Mouse (Mus musculus) spleen, adult 2 months (tissue): Measurements from ENCODE around the gene Pigt. TPM values are rescaled to one million over a fixed set of nuclear protein-coding genes. Genes with fewer than 3 reads are reported as not detected.

ENCODE experiments used
- DNase-seq, 2 experiments: peaks; one replicate each; pipeline versions ENCODE4 v3.0.0 to v3.0.0-alpha.2; 2012 to 2021; ENCODE audit warnings: low spot score in 2 of 2, low read depth in 1 of 2
- H3K27ac ChIP-seq: fragments of 200-500 bp; 2 replicates; pipeline ENCODE4 v1.5.1; 2012; ENCODE audit warnings: low read length, inconsistent platforms; ENCODE audit not compliant: insufficient read depth
- H3K27me3 ChIP-seq: fragments of 200-500 bp; 2 replicates; pipeline ENCODE4 v1.6.1; 2012; ENCODE audit warnings: mild to moderate bottlenecking, moderate library complexity, low read length, inconsistent platforms; ENCODE audit not compliant: control insufficient read depth, insufficient read depth
- H3K36me3 ChIP-seq: fragments of 200-500 bp; 2 replicates; pipeline ENCODE4 v1.6.1; 2012; ENCODE audit warnings: mild to moderate bottlenecking, low read length, inconsistent platforms; ENCODE audit not compliant: control insufficient read depth, insufficient read depth
- H3K4me1 ChIP-seq: fragments of 200-500 bp; 2 replicates; pipeline ENCODE4 v1.6.1; 2011; ENCODE audit warnings: inconsistent platforms; ENCODE audit not compliant: control insufficient read depth, insufficient read depth, insufficient read length
- H3K4me3 ChIP-seq: fragments of 200-500 bp; 2 replicates; pipeline ENCODE4 v1.5.1; 2011; ENCODE audit warnings: mild to moderate bottlenecking, inconsistent platforms; ENCODE audit not compliant: insufficient read depth, insufficient read length; ENCODE audit errors: extremely low read depth
- CTCF ChIP-seq: fragments of 200-500 bp; IDR thresholded peaks from 2 replicates; pipeline ENCODE4 v1.5.1; 2011; ENCODE audit warnings: mild to moderate bottlenecking, inconsistent platforms; ENCODE audit not compliant: insufficient read depth, insufficient read length, insufficient replicate concordance; ENCODE audit errors: extremely low read depth
- POLR2A ChIP-seq: fragments of 200-500 bp; IDR thresholded peaks from 2 replicates; pipeline ENCODE4 v1.6.1; 2011; ENCODE audit warnings: low read depth, low read length, inconsistent platforms
- WGBS: fragments of 180-500 bp; shearing (Covaris S2); methylation state at CpG from one replicate; pipeline ENCODE4 v1.1.7; 2018; 5-methylcytosine and 5-hydroxymethylcytosine counted together
- polyA plus RNA-seq: library from polyadenylated mRNA; depleted of rRNA; stranded (reverse); fragments of >200 nt; gene quantifications from 2 replicates; pipeline ENCODE4 v1.2.3, GENCODE M21; 2012

Gene Pigt
- polyA plus RNA-seq, 1 experiment = 85.0 TPM

DNA sequence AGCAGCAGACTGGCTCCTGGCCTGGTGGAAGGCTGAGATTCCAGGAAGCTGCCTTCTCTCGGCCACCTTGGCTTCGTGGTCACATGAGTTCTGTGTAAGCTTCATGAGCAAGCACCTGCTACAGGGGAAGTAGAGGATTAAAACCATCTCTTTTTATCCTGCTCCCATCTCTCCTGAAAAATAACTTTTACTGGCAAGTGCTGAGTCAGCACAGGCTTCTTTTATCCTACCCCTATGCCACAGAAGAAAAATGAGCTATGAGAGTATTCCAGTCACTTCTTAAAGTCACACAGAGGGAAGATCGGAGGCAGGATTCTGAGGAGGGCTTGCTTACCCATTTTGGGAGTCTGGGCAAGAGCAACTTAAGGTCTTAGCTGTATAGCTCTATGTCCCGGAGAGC, 39.7 kb downstream of the Pigt start:
- H3K4me3 ChIP-seq = no peak overlapping the region
- no peak overlapping the region for H3K27ac ChIP-seq
- no peaks in the 10 kb centered on the region for H3K36me3 ChIP-seq
- no peaks in the 10 kb centered on the region for H3K4me1 ChIP-seq
- WGBS = 56% methylated on average over 4 of the region's 4 CpGs
- TF ChIP-seq CTCF = no peak
- TF ChIP-seq POLR2A = no peak
- H3K27me3 ChIP-seq = no peaks in the 10 kb centered on the region
- no peak for DNase-seq

DNA sequence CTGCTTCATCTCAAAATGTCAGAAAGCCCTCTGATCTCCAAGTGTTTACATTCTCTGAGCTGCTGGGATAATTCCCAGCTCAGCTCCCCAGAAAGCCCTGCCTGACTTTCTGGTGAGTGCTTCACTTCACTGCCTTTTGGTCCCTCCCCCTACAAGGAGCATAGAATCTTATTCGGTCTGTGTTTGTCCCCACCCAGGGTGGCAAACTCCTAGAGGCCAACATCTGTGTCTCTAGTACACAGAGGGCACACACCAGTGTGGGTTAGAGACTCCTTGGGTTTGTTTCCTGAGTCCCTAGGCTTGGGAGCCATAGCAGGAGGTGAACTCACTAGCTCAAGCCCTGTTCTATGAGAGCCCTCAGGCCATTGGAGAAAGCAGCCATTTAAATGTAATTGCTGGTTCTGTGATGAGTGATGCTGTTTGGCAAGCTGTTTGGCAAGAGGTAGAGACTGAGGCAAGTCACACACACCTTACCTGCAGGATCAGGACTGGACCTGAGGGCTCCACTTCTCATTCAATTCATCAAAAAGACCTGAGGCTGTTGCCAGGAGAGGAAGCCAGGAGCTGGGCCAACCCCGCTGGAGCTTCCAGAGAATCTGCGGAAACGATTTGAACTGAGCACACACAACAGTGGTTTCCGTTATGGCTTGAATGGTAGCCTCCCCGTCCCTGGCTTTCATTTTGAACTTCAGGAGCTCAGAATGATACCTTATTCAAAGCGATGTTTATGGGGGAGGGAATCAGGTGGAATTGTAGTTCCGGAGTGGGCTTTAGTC, 43.5 kb downstream of the Pigt start:
- DNase-seq = no peak
- no peaks in the 10 kb centered on the region; the same call in 1 of the 2 replicates for H3K4me1 ChIP-seq
- H3K36me3 ChIP-seq = no peaks in the 10 kb centered on the region
- WGBS = 35% methylated on average over 8 of the region's 8 CpGs
- H3K27me3 ChIP-seq = no peaks in the 10 kb centered on the region
- no peak overlapping the region for H3K27ac ChIP-seq
- H3K4me3 ChIP-seq = no peak overlapping the region
- TF ChIP-seq CTCF (no peak), POLR2A (no peak)

DNA sequence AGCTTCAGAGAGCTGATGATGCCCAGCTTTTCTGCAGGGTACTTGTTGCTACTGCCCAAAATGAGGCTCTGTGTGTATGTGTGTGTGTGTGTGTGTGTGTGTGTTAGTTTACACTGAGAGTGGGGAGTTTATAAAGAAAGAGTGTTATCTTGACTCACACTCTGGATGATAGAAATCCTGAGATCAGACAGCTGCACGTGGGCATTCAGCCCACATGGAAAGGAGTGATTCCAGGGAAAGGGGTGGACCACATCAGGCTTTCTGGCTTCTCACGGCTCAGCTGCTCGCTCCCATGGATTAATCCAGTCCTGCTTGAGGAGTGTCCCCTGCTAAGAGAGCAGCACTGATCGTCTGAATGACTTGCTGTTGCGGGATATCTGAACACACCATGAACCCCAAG, 44.8 kb downstream of the Pigt start:
- H3K36me3 ChIP-seq = no peaks in the 10 kb centered on the region
- TF ChIP-seq POLR2A (no peak), CTCF (no peak)
- no peak overlapping the region for H3K4me3 ChIP-seq
- no peak overlapping the region for H3K27ac ChIP-seq
- H3K4me1 ChIP-seq = no peaks in the 10 kb centered on the region; the same call in 1 of the 2 replicates
- DNase-seq = no peak
- no peaks in the 10 kb centered on the region for H3K27me3 ChIP-seq
- 87% methylated on average over 5 of the region's 5 CpGs for WGBS

DNA sequence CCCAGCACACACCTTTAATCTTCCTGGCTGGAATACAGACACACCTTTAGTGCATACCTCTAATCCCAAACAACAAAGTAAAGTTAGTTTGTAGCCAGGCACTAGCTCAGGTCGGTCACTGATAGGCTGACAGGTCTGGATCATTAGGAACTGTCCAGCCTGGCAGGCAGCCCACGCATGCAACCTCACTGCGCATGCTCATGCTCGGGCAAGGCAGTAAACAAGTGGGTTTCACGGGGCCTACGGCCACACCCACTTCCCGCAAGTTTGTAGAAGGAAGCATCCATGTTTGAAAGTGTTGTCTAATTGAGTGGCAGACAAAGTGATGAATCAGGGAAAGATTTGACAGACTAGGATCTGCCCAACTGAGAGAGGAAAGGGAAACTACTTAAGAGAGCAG, 45.3 kb downstream of the Pigt start:
- H3K27ac ChIP-seq = no peak overlapping the region
- H3K4me1 ChIP-seq = no peaks in the 10 kb centered on the region; the same call in 1 of the 2 replicates
- no peaks in the 10 kb centered on the region for H3K36me3 ChIP-seq
- no peak for DNase-seq
- WGBS = 85% methylated on average over 7 of the region's 7 CpGs
- no peaks in the 10 kb centered on the region for H3K27me3 ChIP-seq
- no peak overlapping the region for H3K4me3 ChIP-seq
- TF ChIP-seq POLR2A (no peak), CTCF (no peak)

DNA sequence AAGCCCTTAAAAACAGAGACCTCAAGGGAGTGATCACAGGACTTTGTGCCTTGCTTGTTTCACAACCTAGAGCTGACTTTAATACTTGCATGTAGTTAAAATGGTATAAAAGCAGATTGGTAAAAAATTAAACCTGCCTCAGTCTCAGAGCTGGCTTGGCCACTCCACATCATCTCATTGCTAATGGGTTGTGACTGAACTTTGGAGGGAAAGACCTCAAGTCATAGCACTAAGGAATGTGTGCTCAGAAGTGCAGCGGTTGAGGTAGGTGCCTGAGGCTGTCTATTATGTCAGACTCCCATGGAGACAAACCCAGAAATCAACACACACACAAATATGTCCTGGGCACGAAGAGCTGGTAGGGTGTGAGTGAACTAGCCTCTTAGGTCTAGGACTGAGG, 46.4 kb downstream of the Pigt start:
- Histone ChIP-seq H3K27me3 (no peaks in the 10 kb centered on the region), H3K27ac (no peak overlapping the region), H3K4me1 (no peaks in the 10 kb centered on the region; the same call in 1 of the 2 replicates), H3K4me3 (no peak overlapping the region), H3K36me3 (no peaks in the 10 kb centered on the region)
- no peak for DNase-seq
- WGBS = 78% methylated on average over 2 of the region's 2 CpGs
- TF ChIP-seq CTCF = no peak
- TF ChIP-seq POLR2A = no peak

DNA sequence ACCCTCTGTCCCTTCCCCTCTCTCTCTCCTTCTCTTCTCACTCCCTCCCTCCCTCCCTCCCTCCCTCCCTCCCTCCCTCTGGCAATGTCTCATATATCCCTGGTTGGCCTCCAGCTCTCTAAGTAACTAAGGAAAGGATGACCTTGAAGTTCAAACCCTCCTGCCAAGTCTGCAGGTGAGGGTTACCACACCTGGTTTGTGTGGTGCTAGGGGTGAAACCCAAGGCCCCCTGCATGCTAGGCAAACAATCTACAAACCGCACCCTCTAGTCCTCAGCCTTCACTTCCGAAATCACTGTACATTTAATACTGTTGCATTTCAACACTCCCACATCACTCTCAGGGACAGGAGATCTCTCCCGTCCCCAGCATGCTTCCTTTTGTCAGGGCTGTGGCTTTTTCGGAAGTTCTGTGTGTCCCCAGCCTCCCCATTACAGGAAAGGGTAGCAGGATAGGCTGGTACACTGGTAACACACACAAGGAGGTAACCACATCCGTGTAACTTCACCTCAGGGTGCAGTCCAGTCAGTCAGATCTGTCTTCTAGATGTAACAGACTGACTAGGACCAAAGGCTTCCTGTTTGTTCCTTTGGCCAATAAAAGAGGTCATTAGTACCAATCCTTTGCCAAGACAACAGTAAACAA, 47.3 kb downstream of the Pigt start:
- DNase-seq = no peak
- H3K27me3 ChIP-seq = no peaks in the 10 kb centered on the region
- H3K4me3 ChIP-seq = no peak overlapping the region
- H3K36me3 ChIP-seq = no peaks in the 10 kb centered on the region
- 3% methylated on average over 5 of the region's 5 CpGs for WGBS
- no peaks in the 10 kb centered on the region; the same call in 1 of the 2 replicates for H3K4me1 ChIP-seq
- no peak for TF ChIP-seq CTCF
- TF ChIP-seq POLR2A = no peak
- H3K27ac ChIP-seq = no peak overlapping the region

DNA sequence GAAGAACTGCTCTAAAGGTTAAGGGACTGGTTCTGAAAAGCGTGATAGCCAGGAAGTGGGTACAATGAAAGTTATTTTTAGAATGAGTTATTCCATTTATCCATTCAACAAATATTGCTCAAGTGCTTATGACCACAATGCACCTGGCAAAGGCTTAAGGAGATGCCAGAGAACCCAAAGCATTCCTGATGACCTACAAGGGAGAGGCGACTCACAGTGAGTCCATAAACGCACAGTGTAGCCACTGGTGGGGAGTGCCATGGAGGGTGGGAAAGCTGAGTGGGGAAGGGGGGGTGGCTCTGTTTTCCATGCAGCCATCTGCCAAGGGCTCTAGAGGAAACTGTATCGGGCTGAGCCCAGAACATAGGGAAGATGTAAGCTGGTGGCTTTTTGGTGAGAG, 52.0 kb downstream of the Pigt start:
- 52% methylated on average over 4 of the region's 4 CpGs for WGBS
- TF ChIP-seq POLR2A (no peak), CTCF (no peak)
- DNase-seq = no peak
- Histone ChIP-seq H3K27ac (no peak overlapping the region), H3K4me1 (no peaks in the 10 kb centered on the region; the same call in 1 of the 2 replicates), H3K27me3 (no peaks in the 10 kb centered on the region), H3K4me3 (no peak overlapping the region), H3K36me3 (no peaks in the 10 kb centered on the region)
